Mouse (Mus musculus) embryonic facial prominence, embryonic 12.5 days (tissue): ENCODE measurements around the gene Jup. TPM values are rescaled to one million over a fixed set of nuclear protein-coding genes. Genes with fewer than 3 reads are reported as not detected.
A peak's percentile ranks its signal among the peaks of the same experiment; 100 is the strongest.

Source experiments
- ATAC-seq: fragments of 200-750 bp; cut with Nextera tagmentation; 2 replicates; pipeline ENCODE4 v1.8.0; 2017; ENCODE audit not compliant: insufficient number of reproducible peaks, insufficient read depth, low FRiP score, low TSS enrichment
- H3K27ac ChIP-seq: fragments of 300-500 bp; sonication (generic); 2 replicates; pipeline ENCODE4 v1.5.1; 2016; ENCODE audit warnings: mild to moderate bottlenecking
- H3K27me3 ChIP-seq: fragments of 300-500 bp; sonication (generic); 2 replicates; pipeline ENCODE4 v1.6.1; 2016; ENCODE audit warnings: mild to moderate bottlenecking, moderate library complexity
- H3K36me3 ChIP-seq: fragments of 300-500 bp; sonication (generic); 2 replicates; pipeline ENCODE4 v1.6.1; 2016; ENCODE audit warnings: mild to moderate bottlenecking
- H3K4me1 ChIP-seq: fragments of 300-500 bp; sonication (generic); 2 replicates; pipeline ENCODE4 v1.6.1; 2016
- H3K4me2 ChIP-seq: fragments of 300-500 bp; sonication (generic); replicated peaks from 2 replicates; pipeline ENCODE4 v1.6.1; 2016; ENCODE audit warnings: mild to moderate bottlenecking, moderate library complexity
- H3K4me3 ChIP-seq: fragments of 300-500 bp; sonication (generic); 2 replicates; pipeline ENCODE4 v1.5.1; 2016; ENCODE audit warnings: mild to moderate bottlenecking
- H3K9ac ChIP-seq: fragments of 300-500 bp; sonication (generic); 2 replicates; pipeline ENCODE4 v1.6.1; 2016; ENCODE audit warnings: mild to moderate bottlenecking, moderate library complexity
- H3K9me3 ChIP-seq: fragments of 300-500 bp; sonication (generic); 2 replicates; pipeline ENCODE4 v1.6.1; 2016; ENCODE audit warnings: mild to moderate bottlenecking, moderate library complexity
- WGBS: fragments of 180-500 bp; shearing (Covaris S2); methylation state at CpG from one replicate; pipeline ENCODE4 v1.1.7; 2016; 5-methylcytosine and 5-hydroxymethylcytosine counted together
- polyA plus RNA-seq: library from polyadenylated mRNA; unstranded; fragments of >200 nt; fragmentation: Nextera tagmentation; extraction: Ambion mirVana; gene quantifications from 2 replicates; pipeline ENCODE4 v1.2.1, GENCODE M21; 2016

The Jup gene
- polyA plus RNA-seq, 1 experiment from 2014 or later: 70.6 TPM

- ATAC-seq: no peak
- H3K9ac ChIP-seq: no peak overlapping the region
- H3K36me3 ChIP-seq: peaks cover 59% of the 10 kb centered on the region
- H3K4me3 ChIP-seq: no peak overlapping the region
- H3K27ac ChIP-seq: no peak overlapping the region
- H3K4me1 ChIP-seq: no peaks in the 10 kb centered on the region
- H3K27me3 ChIP-seq: no peaks in the 10 kb centered on the region
- H3K9me3 ChIP-seq: no peaks in the 10 kb centered on the region
- WGBS: 89% methylated on average over 7 of the region's 7 CpGs
- no peak overlapping the region for H3K4me2 ChIP-seq
Measured at GRCm38 (mm10) chr11:100423836-100424235, 26.3 kb upstream of the Jup start.

DNA sequence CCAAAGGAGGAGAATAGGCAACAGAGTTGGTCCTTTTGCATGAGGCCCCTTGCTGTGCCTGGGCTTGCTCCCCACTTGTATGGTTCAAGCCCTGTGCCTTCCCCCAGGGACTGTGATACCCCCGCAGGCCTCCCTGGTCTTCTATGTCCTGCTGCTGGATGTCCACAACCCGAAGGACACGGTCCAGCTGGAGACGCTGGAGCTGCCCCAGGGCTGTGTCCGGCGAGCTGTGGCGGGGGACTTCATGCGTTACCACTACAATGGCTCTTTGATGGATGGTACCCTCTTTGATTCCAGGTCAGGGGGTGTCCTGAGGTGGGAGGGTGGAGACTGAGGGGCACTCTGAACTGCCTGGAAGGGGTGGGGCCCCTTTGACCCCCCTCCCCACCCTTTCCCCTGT lies 24.0 kb upstream of the Jup start:
- Histone ChIP-seq H3K36me3 (peaks cover 52% of the 10 kb centered on the region), H3K27ac (no peak overlapping the region), H3K4me1 (peaks cover 9% of the 10 kb centered on the region), H3K27me3 (no peaks in the 10 kb centered on the region), H3K9ac (no peak overlapping the region), H3K4me2 (no peak overlapping the region), H3K4me3 (no peak overlapping the region), H3K9me3 (no peaks in the 10 kb centered on the region)
- 43% methylated on average over 8 of the region's 8 CpGs for WGBS
- no peak for ATAC-seq

DNA sequence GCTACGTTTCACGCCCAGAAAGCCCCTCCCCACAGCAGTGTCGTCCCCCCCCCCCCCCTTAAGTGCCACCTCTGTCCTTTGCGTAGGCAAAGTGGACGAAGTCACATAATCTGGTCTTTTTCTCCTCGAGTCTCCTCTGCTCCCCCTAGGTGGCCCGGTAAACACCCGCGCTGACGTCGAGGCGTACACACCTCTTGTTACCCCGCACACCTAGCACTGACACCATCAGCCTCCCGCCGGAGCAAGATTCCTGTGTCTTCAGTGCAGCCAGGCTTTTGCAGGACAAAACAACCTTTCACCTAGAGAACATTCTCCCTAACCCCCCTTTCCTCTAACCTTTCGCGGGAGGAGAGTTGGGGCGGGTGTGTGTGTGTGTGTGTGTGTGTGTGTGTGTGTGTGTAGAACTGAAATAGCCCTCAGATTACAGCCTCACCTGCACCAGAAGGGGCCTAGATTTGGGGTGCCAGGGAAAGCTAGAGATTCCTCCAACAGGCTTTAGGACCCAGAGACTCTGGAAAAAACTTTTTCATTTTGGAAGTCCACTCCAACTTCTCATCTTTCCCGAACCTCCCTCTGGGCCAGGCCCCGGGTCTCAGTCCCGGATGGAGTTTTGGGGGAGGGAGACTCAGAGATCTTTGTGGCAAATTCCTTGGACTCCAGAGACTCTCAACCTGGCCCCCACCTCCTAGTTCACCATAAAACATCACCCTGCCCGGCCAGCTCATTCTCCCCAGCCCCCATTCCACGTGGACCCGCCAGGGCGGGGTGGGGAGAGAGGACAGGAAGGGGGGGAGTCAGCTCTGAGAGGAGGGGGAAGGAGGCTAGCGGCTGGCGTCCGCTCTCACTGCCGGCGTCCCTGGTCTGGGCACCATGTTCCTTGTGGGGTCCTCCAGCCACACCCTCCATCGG lies 17.6 kb upstream of the Jup start, which contains the start of gene Fkbp10:
TSS of gene Fkbp10 (plus strand) at position 784 of the 909 bp plus-strand sequence.
- Histone ChIP-seq H3K9me3 (no peaks in the 10 kb centered on the region), H3K4me3 (peak within 1 kb of the TSS; percentile 72), H3K9ac (peak within 1 kb of the TSS; percentile 80), H3K27me3 (no peaks in the 10 kb centered on the region), H3K4me2 (peak within 1 kb of the TSS; percentile 57), H3K36me3 (peaks cover 17% of the 10 kb centered on the region), H3K27ac (peak within 1 kb of the TSS; percentile 95), H3K4me1 (peaks cover 35% of the 10 kb centered on the region)
- WGBS: under 1% methylated on average over 28 of the region's 31 CpGs
- ATAC-seq: peak; percentile 36

DNA sequence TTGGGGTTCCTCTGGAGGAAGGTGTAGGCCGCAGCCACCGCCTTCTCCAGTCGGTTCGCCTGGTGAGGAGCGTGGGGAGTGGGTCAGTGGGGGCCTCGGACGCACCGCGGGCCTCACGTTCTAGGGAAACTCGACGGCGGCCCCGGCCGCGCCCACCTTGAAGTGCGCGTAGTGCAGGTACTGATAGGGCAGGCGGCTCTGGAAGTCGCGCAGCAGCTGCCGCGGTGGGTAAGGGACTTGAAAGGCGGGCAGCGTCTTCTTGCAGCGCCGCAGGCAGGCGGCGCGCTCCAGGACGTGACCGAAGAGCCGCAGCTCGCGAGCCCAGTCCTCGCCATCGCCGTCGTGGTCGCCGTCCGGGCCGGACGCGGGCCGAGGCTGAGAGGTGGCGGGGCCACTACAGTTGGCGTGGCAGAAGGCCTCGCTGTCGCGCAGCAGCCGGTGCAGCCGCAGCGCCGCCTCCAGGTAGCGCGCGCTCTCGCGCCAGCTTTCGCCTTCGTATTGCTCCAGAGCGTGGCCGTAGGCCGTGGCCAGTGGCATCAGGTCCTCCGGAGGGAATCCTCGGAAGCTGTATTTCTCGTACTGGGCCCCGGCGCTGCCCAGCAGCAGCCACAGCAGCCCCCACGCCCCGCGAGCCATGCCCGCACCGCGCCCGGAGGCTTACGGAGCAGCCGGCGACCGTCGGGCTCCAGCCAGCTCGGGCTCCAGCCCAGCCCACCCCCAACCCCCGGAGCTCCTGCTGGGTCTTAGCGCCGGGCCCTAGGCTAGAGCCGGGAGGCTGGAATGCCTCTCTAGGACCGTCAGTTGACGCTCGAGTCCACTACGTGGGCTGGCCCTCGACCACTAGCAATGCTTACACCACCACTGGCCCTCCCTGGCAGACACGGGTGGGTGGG lies 16.7 kb upstream of the Jup start, which contains the start of gene P3h4:
TSS of gene P3h4 (minus strand) at position 816 of the 893 bp plus-strand sequence.
- Histone ChIP-seq H3K4me3 (peak within 1 kb of the TSS; percentile 72), H3K27ac (peak within 1 kb of the TSS; percentile 95), H3K36me3 (peaks cover 24% of the 10 kb centered on the region), H3K9me3 (no peaks in the 10 kb centered on the region), H3K4me1 (peaks cover 35% of the 10 kb centered on the region), H3K4me2 (peak within 1 kb of the TSS; percentile 57), H3K9ac (peak within 1 kb of the TSS; percentile 80), H3K27me3 (no peaks in the 10 kb centered on the region)
- ATAC-seq: peak; percentile 92
- WGBS: 1% methylated on average over 79 of the region's 93 CpGs

GRCm38 (mm10) chr11:100413541-100413940 lies 16.0 kb upstream of the Jup start:
- 64% methylated on average over 11 of the region's 11 CpGs for WGBS
- no peaks in the 10 kb centered on the region for H3K27me3 ChIP-seq

DNA sequence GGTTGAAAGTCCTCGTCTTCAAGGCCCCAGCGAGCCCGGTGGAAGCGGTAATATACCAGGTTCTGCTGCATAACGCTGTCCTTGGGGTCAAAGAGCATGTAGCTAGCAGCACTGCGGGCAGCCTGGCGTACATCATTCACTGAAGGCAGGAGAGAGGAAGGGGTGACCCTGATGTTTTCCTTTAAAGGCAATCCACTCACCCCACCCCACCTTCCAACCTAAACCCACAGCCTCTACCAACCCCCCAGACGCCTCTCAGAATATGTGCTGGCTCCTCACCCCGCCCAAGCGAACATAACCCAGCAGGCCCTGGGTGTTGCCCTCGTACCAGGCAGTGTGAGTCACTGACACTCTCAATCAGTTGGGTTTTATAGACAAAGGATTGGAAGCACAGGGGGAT lies 14.2 kb upstream of the Jup start:
- Histone ChIP-seq H3K27me3 (no peaks in the 10 kb centered on the region), H3K36me3 (peaks cover 34% of the 10 kb centered on the region), H3K9ac (0 out of 2 replicates have a peak overlapping the region, but pooled peaks have one; percentile 80), H3K4me1 (peaks cover 35% of the 10 kb centered on the region), H3K9me3 (no peaks in the 10 kb centered on the region), H3K27ac (no peak overlapping the region), H3K4me2 (peak overlapping the region; percentile 57), H3K4me3 (peak overlapping the region; percentile 72; the same call in 1 of the 2 replicates)
- no peak for ATAC-seq
- WGBS: 76% methylated on average over 11 of the region's 11 CpGs

More at GRCm38 (mm10) chr11:100413541-100413940, 16.0 kb upstream of the Jup start:
- Histone ChIP-seq H3K27ac (no peak overlapping the region), H3K4me3 (peak overlapping the region; percentile 72), H3K4me2 (peak overlapping the region; percentile 57), H3K9me3 (no peaks in the 10 kb centered on the region), H3K4me1 (peaks cover 35% of the 10 kb centered on the region), H3K36me3 (peaks cover 31% of the 10 kb centered on the region), H3K9ac (peak overlapping the region; percentile 80)
- ATAC-seq: no peak

DNA sequence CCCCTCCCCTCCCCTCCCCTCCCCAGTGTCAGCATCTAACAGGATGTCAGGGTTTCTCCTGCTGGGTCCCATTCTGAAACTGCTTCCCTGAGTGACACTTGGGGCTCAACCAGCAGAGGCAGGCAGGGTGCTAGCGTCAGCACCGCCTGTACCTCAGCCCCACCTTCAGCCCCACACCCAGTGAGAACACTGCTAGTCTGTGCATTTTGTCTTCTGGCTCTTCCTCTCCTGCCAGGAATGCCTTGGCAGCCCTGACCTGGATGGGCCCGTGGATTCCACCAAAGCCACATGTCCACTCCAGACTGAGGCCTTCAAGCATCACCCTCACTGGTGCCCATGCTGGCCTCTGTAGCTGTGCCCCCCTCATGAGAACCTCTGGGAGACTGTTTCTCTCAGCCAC lies 12.1 kb upstream of the Jup start:
- H3K4me1 ChIP-seq: peaks cover 29% of the 10 kb centered on the region
- no peak for ATAC-seq
- no peak overlapping the region for H3K4me3 ChIP-seq
- no peaks in the 10 kb centered on the region for H3K27me3 ChIP-seq
- no peak overlapping the region for H3K4me2 ChIP-seq
- 84% methylated on average over 3 of the region's 3 CpGs for WGBS
- H3K36me3 ChIP-seq: peaks cover 34% of the 10 kb centered on the region
- no peak overlapping the region for H3K9ac ChIP-seq
- no peak overlapping the region for H3K27ac ChIP-seq
- H3K9me3 ChIP-seq: no peaks in the 10 kb centered on the region

GRCm38 (mm10) chr11:100408835-100409462 lies 11.4 kb upstream of the Jup start:
- Histone ChIP-seq H3K9ac (no peak overlapping the region), H3K4me3 (no peak overlapping the region), H3K27ac (no peak overlapping the region), H3K27me3 (no peaks in the 10 kb centered on the region), H3K4me2 (no peak overlapping the region), H3K9me3 (no peaks in the 10 kb centered on the region), H3K4me1 (peaks cover 29% of the 10 kb centered on the region), H3K36me3 (peaks cover 34% of the 10 kb centered on the region)
- WGBS: 93% methylated on average over 12 of the region's 12 CpGs
- no peak for ATAC-seq

DNA sequence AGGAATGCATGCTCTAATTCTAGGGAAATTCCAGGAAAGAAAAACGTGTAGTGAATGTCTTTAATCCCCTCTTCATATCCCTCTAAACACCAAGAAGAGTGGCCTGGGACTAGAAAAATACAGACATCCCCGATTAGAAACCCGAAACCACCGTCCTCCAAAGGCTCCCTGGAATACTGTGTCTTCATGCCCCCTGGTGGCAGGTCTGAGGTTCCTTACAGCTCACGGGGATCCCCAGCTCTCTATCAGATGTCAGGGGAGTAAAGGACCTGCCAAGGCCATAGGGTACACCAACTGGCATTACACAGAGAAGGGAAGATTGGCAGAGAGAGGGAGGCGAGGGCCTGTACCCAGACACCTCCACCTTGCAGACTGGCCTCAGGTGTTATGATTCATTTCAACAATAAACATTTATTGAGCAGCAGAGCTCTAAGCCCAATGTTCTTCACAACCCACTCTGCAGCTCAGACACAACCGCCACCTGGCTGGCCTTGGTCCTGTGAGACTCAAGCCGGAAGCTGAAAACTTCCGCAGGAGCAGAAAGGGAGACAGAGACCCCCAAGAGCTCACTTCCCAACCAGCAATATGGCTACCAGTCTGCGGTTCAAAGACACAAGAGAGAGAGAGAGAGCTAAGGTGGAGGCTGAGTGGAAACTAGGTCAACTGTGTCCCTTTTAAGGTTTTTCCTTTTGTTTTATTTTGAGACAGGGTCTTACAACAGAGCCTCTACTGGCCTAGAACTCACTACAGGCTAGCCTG lies 10.7 kb upstream of the Jup start:
- Histone ChIP-seq H3K27ac (no peak overlapping the region), H3K36me3 (peaks cover 34% of the 10 kb centered on the region), H3K9ac (no peak overlapping the region), H3K4me1 (peaks cover 24% of the 10 kb centered on the region), H3K9me3 (no peaks in the 10 kb centered on the region), H3K4me2 (no peak overlapping the region), H3K4me3 (no peak overlapping the region), H3K27me3 (no peaks in the 10 kb centered on the region)
- 38% methylated on average over 10 of the region's 10 CpGs for WGBS
- ATAC-seq: peak; percentile 20; the same call in 1 of the 2 replicates

DNA sequence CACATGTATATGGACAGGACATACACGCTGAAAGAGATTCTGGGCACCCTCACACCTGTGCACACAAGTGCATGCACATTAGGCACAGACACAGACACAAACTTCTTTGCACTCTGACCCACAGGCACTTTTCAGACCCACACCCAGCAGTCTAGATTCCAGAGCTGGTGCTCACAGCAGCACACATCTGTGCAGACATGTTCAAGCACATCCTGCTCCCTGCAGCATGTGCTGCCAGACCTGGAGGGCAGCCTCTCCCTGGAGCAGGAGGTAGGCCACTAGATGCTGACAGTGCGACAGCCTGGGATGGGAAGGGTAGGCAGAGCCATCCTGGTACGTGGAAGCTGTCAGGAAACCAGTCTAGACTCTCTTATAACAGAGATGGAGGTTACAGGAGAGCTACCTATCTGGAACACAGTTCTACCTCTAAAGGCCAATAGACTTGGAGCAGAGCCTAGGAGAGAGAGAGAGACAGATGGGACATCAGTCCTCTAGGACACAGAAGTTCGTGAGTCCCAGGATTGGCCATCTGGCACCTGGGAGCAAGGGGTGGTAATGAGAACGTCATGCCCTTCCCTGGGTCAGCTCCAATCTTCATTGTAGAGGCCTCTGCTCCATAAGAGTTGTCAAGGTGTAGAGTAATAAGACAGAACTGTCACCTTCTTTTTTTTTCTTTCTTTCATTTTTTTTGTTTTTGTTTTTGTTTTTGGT lies 9.6 kb upstream of the Jup start:
- WGBS: 81% methylated on average over 5 of the region's 5 CpGs

More for the DNA sequence above, 9.6 kb upstream of the Jup start:
- H3K27ac ChIP-seq: no peak overlapping the region
- no peak overlapping the region for H3K9ac ChIP-seq
- H3K9me3 ChIP-seq: no peaks in the 10 kb centered on the region
- H3K4me2 ChIP-seq: no peak overlapping the region
- no peak overlapping the region for H3K4me3 ChIP-seq
- H3K27me3 ChIP-seq: no peaks in the 10 kb centered on the region
- peaks cover 18% of the 10 kb centered on the region for H3K4me1 ChIP-seq
- peaks cover 34% of the 10 kb centered on the region for H3K36me3 ChIP-seq
- no peak for ATAC-seq
